Mouse (Mus musculus) inflammation-experienced regulatory T-cells, adult 6 months (primary cell): ENCODE measurements around the gene Shisa3. TPM values are rescaled to one million over a fixed set of nuclear protein-coding genes. Genes with fewer than 3 reads are reported as not detected.

Source experiments
- ATAC-seq: one replicate; pipeline ENCODE4 v1.8.0; 2017
- polyA plus RNA-seq, 3 experiments: library from polyadenylated mRNA; unstranded; fragments of 100-300 nt; shearing (Covaris generic); gene quantifications; one replicate each; pipeline ENCODE4 v1.2.1; 2017

The Shisa3 gene
- polyA plus RNA-seq, 3 experiments from 2014 or later, result 0.34 to 0.59 TPM; not detected in 1

DNA sequence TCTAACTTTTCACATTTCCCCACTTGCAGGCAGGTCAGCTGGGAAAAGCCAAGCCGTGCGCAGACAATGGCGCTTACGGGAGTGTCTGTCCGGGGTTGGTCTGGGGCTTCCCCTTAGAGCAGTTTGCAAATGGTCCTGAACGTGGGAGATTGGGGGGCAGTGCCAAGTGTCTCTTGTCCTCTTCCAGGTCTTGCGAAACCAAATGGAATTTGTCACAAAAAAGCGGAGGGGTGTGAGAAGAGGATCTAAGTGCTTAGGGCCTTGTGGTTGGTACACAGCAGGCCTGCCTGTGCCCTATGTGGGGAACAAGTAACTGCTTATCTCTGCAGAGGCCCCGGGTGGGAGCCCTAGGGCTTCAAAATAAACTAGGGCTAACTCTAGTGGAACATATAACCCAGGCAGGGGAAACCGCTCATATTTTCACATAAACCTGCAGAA, 26.2 kb downstream of the Shisa3 start:
- no peak for ATAC-seq

DNA sequence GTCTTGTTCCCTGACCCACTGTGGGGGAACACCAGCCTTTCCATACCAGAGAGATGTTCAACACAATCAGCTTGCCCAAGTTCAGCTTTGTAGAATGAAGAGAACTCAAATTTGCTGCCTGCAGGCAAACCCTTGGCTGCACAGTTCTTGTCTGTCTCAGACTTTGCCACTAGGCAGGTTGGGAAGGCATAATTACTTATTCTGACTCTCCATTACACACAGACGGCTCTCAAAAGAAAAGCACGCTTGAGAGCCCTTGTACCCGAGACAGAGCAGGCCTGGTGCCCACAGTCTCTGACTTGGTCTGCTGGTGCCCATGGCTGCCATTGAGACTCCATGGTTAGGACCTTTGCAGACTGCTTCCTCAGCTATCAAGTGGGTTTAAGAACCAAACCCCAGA, 26.7 kb downstream of the Shisa3 start:
- ATAC-seq, result no peak

DNA sequence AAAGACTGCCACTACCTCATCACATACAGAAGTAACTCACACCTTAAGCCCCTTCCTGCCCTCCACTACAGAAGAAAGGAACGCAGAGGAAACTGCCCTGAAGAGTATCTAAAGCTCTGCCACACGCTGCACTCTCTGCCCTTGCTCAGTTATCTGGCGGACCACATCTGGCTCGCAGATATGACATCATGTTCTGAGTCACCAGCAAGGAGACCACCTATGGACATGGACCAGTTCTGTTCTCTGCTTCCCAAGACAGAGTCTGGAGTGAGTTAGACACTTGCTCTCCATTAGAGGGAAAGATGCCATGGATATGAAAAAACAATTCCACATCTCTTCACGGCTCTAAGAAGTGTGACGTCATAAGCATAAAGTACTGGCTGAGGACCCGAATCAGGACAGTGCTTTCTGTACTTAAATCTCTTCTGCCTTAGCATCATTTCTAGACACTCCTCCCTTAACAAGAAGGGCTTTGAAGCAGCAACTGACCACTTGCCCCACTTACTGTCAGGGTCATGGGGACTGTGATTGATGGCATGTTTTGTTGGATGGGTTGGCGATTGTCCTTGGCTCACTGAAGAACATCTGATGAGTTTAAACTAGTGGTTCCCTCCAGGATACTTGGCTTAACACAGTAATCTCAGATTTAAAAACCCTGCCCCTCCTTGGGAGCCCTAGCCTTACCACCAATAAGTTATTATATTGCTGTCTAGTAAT, 33.1 kb downstream of the Shisa3 start:
- ATAC-seq, result no peak

DNA sequence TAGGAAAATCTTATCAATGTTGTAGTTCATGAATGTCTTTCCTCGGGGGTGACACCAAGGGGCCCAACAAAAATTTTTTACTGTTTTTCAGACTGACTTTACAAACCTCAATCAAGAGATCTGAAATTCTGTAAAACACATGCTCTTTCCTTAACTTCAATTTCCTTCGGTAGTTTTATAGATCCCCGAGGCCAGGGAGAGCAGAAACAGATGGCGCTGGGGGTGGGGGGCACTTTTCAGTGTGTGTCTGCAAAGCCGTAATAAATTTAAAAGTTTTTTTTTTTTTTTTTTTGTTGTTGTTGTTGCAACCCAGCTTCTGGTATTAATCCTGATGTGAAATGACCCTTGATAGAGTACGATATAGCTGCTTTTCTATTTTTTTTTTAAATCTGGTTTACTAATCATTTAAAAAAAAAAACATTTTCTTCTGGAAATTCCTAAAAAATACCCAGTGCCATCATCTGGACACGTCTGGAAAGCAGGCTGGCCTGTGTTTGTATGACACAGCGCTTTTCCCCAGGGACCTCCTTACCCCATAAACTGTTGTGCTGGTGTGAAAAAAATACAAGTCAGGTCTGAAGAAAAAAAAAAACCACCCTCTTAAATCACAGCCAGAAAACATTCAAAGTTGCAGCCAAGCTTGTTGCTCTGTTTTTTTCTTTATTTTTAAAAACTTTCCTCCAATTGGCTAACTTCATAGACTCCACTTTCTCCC, 33.9 kb downstream of the Shisa3 start:
- ATAC-seq, result no peak

DNA sequence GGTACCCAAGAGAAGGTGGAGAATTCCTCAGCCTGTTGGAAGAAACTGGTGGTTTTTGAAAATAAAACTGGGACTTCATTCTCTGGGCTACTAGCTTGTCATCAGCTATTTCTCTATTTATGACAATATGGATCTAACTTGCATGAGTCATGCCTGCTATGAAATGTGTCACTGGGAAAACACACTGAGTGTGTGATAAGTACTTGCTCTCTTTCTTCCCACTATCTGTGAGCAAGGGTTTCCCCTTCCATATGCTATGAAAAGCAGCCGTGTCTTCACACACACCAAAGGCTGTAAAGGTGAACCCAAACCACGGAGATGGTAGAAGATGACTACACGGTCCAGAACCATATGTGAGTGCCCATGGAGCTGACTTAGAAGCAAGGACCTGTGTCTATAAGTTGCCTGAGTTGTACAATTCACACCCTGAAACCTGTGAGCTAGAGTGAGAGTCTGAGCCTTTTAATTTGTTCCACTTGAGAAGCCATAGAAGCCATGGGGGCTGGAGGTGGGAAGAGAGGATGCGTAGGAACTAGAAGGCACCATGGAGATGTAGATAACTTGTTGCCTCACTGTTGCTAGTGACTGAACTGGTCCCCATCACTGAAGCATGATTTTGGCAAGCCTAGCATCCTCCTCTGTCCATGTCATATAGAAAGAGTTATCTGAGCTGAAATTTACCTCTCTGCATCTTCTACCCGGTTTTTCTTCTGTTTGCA, 36.0 kb downstream of the Shisa3 start:
- ATAC-seq, result no peak

DNA sequence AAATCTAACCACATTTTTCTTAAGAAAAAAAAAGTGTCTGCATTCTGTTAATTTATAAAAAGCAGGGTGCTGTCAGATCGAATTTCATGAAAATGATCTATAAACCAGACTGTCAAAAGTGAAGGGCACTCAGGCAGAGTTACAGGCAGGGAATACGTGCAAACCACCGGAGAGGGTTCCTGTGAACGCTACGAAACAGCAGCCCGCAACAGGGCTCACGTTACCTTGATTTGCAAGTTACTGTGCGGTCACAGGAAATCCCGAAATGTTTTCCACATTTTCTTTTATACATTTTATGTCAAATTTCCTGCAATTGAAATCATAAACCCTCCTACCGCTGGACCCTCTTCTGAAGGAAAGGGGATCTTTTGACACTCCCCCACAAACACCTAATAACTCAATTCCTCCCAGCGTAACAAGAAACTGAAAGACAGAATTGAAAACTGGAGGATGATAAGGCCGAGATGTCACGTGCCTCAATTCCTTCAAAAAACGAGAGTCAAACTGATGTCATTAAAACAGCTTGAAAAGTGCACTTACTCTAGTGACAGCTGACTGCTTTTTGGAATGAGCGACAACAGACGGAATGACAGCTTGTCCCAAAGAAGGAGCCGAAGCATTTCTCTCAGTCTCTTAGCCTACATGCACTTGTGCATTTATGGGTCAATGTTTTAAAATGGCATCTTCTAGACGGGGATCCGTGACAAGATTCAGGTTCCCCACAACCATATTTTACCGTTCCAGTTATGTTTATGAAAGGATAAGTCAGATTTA, 39.3 kb downstream of the Shisa3 start:
- no peak for ATAC-seq

DNA sequence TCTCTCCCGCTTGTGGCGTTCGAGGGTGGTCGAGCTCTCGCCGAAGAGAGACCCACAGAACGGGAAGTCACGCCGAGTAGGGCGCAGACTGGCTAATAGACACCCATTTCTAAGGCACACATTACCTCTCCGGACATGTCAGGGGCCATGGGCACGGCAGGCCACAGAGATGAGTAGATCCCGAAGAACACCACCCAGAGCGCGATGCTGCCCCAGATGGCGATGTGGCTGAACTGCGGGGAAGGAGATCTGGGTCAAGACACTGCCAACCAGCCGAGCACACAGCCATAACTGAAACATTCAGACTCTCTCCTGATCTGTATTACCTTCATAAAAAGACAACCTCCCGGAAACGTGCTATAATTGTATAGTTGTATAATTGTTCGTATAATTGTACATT, 39.9 kb downstream of the Shisa3 start:
- no peak for ATAC-seq

DNA sequence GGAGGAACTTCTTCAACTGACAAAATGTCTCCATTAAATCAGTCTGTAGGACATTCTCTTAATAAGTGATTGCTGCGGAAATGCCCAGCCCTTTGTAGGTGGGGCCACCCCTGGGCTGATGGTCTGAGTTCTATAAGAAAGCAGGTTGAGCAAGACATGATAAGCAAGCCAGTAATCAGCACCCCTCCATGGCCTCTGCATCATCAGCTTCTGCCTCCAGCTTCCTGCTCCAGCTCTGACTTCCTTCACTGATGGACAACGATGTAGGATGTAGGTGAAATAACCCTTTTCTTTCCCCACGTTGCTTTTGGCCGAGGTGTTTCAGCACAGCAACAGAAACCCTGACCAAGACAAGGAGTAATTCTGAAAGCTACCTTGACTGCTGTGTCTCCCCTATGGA, 41.5 kb downstream of the Shisa3 start:
- no peak for ATAC-seq

DNA sequence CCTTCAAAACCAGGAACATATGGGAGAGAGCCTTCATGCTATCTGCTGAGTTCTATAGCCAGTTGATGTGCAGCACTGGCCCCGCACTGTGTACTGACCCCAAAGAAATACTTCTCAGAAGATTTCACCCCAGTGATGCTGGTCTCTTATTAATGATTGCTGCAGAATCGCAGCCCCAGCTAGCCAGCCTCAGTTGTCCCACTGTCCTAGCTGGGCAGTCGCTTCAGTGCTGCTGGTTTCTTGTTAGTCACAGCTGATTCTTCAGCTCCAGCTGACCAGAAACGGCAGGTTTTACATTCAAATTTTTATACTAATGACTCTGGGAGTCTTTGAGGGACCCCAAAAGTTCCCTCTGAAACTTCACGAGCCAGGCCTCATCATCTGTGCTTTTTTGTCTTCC, 42.3 kb downstream of the Shisa3 start:
- no peak for ATAC-seq

DNA sequence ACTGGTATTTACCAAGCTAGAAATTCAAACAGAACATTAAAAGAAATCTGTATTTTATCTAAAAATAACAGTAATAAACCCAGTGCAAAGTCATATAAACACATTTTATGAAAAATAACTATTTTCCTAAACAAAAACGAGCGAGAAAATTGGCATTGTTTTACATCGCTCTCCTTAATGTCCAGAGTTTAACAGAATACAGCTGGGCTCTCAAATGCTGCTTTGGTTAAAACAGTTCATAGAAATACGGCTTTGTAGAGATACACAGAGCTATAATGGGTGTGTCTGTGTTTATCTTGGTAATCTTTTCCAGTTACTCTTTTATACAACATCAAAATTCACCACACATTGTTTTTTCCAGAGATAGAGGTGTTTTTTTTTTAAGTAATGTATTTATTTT, 44.8 kb downstream of the Shisa3 start:
- no peak for ATAC-seq

DNA sequence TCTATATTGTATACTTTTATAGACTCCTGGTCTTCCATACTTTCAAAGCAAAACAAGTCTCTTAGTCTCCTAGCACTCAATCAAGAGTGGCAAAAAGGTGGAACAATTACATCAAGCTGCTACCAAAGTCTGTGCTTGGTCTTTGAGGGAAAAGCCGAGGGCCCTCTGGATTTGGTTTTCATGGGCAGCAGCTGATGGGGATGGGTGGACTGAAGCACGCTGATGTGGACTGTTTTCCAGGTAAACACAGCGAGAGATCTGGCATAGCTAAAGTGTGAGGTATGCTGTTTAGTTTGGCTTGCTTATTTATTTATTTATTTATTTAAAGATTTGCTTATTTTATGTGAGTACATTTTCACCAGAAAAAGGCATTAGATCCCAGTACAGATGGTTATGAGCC, 45.9 kb downstream of the Shisa3 start:
- ATAC-seq, result no peak

DNA sequence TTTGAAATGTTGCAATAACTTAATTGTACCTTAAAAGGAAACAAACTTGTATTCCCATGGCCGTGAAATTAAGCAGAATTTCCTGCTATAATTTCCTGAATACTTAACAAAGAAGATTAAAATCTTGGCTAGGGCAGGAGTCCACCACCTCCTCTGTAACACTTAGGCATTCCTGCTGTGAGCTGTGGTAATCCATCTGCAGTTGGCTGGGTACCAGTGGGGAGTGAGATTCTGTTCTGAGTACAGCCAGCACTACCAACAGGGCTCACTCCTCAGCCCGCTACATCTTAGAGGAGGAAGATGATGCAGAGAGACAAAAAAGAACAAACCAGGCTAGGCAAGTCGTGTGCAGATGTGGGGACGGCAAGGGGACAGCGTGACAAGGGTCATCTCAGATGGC, 46.9 kb downstream of the Shisa3 start:
- no peak for ATAC-seq

DNA sequence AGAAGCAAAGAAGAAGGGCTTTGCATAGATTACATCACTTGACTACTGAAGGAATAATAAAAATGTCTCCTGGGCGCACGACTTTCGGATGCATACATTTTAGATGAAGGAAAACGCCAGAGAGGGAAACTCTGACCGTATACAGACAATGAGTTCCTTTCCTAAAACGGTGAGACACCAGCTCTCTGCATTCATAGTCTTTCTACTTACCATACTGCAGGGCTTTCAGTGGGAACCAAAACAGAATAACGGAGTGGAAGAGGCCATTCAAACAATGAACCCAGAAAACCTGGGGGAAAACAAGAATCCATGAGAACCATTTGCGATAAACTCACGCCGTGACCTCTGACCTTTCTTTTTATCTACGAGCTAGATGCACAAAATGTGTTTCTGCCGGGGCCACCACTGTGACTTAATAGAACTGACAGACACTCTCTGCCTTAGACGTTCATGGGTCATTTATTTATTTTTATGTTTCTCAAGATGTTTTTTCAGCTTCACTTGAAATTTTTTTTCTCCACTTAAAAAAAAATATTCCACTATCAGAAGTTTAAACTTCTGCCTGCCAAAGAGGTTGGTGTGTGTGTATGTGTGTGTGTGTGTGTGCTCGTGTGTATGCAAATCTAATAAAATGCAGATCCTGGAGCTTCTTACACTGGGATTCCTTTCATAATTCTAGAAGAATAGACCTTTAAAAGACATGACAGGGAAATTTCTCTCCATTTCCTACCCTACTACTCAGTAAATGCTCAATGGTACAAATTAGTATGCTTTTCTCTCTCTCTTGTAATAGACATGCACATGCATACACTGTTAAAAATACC, 48.2 kb downstream of the Shisa3 start:
- ATAC-seq, result no peak

DNA sequence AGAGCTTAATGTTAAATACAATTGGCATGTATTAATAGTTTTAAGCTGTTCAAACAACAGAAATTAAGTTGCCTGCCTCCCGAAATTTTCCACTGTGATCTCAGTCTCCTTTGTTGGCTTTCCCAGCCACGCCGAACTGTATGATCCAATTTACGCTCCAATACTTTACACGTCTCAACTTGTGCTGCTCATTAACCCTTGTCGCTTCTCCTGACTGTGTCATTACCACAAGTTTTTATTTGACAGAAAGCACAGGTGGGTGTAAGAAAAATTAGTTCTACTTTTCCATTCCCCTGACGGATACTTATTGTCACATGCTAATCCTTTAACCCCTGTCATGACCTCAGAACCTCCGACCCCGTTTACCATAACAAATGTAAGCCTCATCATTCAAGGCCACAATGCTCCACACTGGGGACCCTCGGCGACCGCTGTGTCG, 49.2 kb downstream of the Shisa3 start:
- no peak for ATAC-seq

DNA sequence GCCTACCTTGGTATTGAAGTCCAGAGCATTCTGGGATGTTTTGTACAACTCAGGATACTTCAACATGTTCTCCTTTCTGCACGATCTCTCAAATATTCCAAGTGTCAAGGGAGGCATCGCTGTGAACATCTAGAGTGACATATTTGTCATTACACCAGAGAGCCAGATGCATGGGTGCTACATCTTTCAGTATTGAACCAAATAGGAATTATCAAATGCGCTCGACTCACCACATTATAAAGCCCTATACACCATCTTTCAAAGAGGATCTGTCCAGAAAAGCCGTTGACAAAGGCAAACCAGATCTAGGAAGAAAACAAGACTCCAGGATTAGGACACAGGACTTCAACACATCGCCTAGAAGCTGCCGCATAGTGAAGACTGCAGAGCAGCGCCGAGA, 52.2 kb downstream of the Shisa3 start:
- no peak for ATAC-seq

DNA sequence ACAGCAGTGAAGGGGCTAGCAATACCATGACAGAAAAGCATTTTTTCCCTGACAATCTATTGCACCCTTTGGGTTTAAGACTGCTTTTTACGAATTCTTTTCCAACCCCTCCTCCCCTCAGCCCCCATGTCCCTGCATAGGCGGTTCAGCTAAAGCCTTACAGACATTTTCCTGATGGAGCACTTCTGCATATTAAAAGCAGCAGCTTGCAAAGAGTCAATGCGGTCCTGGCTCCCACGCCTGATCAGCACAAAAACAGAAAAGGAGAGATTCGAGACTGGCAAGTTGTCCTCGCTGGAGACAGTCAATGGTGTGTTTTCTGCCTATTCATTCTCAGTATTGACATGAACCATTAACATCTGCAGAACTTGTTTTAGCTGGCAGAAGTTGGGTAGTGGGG, 55.0 kb downstream of the Shisa3 start:
- ATAC-seq, result no peak

DNA sequence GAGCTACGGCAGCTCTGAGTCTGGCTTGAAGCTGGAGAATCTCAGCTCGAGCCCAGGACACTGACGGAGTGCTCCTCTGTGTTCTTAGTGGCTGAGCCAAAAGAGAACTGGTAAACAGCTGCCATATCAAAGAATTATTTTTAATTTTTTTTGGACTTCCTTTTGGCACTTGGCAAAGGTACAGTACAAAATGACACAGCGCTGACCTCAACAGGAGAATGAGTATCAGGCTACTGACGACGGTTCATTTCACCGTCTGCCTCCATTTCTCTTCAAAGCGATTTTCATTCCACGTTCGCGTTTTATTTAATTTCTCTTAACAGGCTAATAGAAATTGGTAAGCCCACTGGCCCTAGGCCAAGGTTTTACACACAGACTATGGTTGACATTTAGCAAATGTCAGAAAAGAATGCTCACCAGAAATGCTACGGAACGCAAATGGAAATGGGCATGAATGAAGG, 61.8 kb downstream of the Shisa3 start:
- no peak for ATAC-seq

DNA sequence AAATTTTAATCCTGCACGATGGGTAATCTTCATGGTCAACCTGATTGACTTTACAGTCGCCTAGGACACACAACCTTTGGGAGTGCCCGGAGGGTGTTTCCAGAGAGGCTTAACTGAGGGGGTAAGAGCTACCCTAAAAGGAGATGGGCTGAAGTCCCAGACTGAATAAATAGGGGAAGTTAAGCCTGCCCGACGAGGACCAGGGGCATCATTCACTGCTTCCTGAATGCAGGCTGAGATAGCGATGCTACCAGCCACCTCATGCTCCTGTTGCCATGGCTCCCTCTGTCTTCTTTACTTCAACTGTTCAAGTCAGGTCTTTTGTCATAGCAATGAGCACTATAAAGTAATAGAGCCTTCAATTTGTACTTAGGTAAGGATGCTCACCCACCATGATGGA, 62.5 kb downstream of the Shisa3 start:
- ATAC-seq, result no peak

DNA sequence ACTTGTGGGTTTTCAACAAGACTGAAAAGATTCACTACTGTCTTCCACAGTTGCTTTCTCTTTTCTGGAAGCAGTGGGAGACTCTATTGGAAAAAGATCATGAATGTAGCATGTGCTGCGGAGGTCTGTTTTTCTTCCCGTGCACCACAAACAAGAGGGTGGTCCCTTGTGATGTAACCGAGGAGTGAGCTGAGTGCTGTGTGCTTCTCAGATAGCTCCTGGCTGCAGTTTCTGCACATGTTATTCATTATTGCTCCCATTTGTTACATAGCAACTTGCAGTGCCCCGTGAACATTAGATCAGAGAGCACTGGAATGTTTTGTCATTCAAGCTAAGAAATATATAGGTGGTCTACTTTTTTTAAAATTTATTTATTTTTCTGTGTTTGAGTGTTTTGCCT, 65.3 kb downstream of the Shisa3 start:
- no peak for ATAC-seq
